Mouse (Mus musculus) cerebellum, adult 9-11 months (tissue): ENCODE data around the gene Tmbim1.
"Not testable (repeated sequence)": the region's sequence is repeated elsewhere in the genome, so short reads cannot be mapped to it uniquely, and the experiment has no call there.

Source experiments
- DNase-seq: peaks from one replicate; pipeline ENCODE4 v3.0.0; 2022

Gene Tmbim1

DNA sequence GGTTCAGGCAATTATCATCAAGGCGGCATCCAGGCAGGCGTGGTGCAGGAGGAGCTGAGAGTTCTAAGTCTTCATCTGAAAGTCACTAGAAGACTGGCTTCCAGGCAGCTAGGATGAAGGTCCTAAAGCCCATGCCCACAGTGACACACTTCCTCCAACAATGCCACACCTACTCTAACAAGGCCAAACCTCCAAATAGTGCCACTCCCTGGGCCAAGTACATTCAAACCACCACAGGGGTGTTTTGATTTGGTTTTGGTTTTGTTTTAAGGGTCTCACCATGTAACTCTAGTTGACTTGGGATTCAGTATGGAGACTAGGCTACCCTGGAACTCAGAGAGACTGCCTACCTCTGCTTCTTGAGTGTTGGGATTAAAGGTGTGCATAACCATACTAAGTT is at the start of gene Tmbim1:
TSS of gene Tmbim1 (minus strand) at position 101 of the 400 bp plus-strand sequence.
- no peak for DNase-seq

DNA sequence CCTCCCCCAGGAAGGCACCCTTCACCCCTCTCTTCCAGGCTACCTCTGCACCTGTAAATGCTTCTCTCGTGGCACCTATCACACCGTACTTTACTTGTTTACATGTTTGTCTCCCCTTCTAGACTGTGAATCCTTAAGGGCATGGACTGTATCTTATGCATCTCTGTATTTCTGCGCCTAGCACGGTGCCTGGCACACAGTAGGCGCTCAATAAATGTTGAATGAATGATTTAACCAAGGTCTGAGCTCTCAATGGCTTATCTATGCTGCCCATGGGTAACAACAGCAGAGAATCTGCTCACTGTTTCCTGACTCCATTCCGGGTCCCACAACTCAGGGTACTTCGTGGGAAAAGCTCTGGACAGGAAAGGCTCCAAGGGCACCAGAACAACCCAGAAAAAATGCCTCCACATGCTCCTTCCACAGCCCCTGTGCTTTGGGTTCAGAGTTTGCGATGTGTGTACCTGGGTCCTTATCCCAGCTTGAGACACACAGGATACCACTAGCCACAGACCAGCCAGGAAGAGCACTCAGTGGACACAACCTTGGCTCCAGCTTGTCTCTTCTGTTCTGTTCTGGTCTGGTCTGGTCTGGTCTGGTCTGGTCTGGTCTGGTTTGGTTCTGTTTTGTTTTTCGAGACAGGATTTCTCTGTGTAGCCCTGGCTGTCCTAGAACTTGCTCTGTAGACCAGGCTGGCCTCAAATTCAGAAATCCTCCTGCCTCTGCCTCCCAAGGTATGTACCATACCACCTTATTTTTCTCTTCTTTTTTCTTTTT is 48.2 kb upstream of the Tmbim1 start:
- no peak for DNase-seq

DNA sequence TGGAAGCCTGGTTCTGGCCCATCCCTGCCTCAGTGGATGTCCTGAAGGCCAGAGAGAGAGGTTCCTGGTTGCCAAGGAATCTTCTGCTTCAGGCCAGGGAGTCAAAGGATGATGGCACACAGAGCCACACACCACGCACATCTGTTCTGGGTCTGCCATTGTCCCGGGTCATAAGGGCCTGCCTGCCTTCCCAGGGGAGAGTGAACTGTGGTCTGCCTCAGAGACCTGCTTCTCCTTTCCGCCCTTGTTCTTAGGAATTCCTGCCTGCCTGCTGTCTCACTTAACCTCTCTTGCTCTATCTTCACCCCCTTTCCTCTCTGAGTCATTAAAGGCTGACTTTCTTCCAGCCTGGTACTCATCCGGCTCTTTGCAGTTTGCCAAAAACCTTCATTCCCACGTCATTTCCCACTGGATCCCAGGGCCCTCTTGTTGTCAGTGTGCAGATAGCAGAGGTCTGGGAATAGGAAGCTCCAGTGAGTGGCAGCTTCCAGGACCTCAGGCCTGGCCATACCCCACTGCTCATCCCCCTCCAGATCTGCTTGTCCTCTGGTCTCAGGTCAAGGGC is 47.2 kb upstream of the Tmbim1 start:
- no peak for DNase-seq

DNA sequence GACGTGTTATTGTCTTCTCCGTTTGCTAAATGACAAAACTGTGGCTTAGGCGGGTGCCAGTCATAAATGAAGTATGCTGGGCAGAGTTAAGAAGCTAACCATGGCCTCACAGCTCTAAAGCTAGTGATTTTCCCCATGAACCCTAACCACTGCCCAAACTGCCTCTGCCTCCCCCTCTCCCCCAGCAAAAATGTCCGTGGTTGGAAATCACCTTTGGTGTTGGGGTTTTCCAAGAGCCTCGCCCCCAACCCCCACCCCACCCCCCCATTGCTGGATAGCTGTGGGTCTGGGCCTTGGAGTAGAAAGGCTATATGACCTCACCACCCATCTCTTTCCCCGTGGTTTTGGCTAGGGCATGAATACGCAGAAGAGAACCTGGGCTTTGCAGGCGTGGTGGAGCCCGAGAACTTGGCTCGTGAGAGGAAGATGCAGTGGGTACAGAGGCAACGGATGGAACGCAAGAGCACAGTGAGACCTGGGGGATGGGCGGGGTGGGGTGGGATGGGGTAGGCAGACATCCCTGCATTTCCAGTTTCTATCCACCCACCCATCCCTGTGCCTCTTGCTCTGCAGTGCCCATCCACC is 45.9 kb upstream of the Tmbim1 start:
- no peak for DNase-seq

DNA sequence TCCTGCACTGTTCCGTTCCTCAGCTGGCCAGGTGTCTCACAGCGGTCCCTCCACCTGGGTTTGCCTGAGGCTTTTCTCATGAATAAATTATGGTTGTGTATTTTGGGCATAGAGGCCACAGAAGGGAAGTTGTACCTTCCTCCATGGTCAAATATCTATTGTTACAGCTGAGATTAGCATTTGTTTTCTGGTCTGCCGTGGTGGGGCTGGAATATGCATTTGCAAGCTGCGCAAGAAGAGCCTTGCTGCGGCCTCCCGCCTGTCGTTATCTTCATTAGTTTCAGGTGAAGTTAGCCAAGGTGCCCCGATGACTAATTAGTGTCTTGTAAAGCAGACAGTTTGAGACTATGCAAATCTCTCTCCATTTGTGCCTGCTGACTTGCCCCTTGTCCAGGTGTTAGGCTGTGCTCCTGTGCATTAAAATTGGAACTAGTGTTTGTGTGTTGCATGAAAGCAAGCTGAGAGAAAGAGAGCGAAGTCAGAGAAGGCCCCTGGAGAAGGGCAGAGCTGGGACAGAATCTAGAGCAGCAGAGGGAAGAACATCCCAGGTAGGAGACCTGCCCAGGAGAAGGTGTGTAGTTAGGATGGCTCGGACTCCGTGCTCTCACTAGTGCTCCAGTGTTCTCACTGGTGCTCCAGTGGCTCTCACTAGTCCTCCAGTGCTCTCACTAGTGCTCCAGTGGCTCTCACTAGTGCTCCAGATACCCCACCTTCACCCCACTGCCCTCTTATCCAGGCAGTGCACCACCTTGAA is 38.9 kb upstream of the Tmbim1 start:
- no peak for DNase-seq

DNA sequence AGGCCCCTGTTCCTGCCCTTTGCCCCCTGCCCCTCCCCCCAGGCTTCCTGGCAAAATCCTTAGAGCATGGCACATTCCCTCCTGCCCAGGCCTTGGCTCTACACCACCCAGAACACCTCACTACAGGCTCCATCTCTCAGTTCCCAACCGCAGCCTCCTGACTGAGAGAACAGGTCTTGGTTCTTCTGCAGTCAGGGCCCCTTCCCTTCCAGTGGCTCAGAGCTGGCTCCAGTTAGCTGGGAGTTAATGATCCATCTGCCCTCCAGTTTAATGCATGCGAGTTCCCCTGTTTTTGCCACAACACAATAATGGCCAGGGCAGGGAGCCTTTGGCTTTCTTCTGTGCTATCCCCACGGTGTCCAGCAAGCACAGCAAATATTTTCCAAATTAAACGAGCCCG is 37.7 kb upstream of the Tmbim1 start:
- DNase-seq: no peak

DNA sequence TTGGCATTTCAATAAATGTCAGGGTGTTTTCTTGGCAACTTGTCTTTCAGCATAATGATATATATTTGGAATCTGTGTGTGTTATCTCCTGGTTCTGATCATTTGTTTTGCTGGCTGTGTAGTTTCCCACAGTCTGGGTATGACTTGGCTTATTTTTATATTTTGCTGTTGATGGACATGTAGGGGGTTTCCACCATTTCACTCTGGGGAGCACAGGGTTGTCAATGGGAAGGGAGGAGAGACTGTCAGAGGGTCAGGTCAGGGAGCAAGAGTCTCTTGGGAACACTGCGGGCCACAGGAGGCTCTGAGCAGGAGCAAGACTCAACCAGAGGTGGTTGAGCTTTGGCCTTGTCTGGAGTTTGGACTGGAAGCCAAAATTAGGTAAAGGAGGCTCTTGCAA is 36.9 kb upstream of the Tmbim1 start:
- DNase-seq: no peak

DNA sequence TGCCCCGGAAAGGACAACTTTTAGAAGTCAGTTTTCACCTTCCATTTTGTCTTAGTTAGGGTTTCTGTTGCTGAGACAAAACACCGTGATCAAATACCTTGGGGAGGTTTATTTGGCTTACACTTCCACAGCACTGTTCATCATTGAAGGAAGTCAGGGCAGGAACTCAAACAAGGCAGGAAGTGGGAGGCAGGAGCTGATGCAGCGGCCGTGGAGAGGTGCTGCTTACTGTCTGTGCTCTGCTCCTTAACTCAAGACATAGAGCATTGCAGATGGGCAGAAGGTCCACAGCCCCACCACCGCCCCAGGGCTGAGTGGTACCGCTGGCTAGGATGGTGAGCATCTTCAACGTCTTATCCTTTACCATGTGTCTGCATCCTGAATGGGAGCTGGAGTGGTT is 36.5 kb upstream of the Tmbim1 start:
- no peak for DNase-seq

DNA sequence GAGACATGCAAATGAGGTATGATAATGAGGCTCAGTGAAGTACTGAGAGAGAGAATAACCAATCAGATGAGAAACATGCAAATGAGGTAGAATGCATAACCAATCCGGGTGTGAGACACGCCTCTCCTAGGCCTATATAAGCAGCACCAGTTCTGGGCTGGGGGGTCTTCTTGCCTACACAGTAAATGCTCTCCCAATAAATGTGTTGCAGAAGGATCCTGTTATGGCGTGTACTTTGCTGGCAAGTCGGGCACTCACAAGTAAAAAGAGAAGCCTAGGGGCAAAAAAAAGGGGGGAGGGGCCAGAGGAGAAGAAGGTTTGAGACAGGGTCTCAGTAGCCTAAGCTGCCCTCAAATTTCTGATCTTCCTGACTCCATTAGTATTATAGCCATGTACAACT is 35.6 kb upstream of the Tmbim1 start:
- DNase-seq: not testable (repeated sequence)

DNA sequence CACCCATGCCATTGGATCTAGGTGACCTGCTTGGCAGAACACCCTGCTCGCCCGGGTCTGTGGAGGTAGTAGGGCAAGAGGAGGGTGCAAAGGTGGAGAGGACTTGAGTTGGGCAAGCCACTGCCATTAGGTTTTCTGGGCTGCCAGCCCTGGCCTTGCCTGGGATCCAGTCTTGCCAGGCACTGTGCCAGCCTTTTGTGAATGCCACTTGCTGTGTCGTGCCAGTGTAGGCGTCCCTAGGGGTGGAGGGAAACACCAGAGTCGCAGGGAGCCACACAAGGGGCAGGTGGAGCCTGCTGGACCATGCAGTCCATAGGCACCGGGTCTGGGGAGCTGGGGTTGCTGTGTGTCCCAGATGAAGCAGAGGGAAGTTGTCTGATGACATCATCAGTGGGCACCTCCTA is 34.9 kb upstream of the Tmbim1 start:
- peak; percentile 56 for DNase-seq

DNA sequence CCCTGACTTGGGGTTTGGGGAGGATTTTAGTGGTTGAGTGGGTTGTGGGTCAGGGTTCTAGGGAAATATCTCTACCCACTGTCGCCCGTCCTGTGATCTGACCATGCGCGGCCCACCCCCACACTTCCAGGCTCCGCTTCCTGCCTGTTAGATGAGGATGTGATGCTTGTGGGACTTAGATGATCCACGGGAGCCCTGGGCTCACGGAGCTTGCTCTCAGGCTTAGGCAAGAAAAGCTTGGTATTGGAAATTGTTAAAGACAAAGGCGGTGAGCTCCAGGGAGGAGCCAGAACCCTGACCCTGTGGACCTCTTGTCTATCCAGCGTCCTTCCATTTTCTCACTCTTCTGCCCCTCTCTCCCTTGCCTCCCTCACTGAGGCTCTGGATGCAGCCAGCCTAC is 34.5 kb upstream of the Tmbim1 start:
- DNase-seq: no peak

DNA sequence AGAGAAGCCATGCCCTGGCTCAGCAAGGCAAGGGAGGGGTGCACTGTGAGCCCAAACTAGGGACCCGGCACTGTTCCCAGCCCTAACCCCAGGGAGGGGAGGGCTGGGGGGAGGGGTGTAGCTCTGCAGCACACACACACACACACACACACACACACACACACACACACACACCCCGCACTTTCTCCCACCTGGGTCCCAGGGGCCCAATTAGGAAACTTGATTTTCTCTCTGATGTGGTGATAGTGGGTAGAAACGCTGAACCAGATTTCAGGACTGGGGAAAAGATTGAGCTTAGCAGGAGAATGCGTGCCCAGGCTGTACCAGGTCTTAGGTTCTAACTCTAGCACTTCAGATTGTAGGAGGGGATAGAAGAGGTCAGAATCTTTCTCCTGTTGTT is 33.2 kb upstream of the Tmbim1 start:
- no peak for DNase-seq

DNA sequence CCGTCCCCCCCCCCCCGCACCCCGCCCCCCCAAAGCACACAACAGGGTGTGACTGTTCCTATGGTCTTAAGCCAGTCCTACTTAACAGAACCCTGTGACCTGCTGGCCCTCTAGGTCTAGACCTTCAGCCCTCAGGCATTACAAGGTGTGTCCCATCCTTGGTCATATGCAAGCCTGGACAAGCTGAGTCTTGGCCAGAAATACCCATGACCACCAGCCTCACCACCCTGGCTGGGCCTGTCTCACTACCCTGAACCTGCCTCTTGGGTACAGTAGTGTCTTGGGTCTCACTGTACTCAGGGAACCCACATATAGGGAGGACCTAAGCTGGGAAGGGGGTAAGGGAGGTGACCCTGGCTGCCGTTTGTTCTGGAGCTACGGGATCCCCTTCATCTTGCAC is 32.6 kb upstream of the Tmbim1 start:
- no peak for DNase-seq

DNA sequence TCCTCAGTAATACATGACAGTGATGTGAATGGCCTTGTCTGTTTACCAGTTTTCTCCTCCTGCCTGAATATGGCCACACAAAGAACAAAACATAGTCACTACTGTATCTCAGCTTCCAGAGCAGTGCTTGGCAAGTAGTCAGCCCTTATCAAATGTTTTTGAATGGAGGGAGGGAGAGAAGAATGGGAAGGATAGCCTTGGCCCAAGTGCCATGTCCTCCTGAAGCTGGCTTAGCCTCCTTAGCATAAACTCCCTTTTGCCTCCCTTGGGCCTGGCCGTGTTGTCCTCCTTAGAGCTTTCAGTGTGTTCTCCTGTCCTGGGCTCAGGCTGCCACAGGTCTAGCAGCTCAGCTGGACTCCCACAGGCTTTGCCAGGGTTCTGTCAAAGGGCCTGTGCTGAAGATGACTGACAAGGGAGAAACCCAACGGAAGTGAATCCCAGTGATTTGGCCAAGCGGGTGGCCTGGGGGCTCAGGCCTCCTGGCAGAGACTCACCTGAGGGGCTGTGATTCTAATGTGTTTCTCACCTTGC is 31.9 kb upstream of the Tmbim1 start:
- DNase-seq: peak; percentile 56

DNA sequence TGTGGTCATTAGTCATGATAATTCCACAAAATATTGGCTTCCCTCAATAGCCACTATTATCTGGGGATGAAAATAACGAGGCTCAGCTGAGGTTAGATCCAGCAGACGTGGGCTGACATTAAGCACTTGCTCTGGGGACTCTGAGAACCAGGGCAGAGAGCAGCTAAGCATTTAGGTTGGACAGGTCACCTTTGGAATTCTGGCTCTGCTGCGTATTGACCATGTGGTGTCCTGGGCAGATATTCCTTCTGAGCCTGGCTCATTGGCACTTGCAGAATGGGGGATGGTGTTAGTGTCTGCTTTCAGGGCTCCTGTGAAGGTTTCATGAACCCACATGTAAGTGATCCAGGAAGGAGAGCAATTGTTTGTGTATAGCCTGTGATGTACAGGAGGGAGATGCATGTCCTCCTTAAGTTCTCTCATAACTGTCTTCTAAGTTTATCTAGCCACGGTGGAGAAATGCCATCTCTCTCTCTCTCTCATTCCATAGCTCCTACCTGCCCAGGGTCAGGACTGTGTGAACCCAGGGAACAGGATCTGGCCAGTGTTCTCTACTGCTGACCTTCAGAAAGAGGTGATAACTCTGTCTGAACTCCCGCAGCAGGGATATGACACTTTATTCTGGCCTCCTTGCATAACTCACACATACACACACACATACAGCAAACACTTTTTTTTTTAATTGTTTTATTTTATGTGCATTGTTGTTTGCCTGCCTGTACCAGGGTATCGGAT is 30.2 kb upstream of the Tmbim1 start:
- peak; percentile 65 for DNase-seq

DNA sequence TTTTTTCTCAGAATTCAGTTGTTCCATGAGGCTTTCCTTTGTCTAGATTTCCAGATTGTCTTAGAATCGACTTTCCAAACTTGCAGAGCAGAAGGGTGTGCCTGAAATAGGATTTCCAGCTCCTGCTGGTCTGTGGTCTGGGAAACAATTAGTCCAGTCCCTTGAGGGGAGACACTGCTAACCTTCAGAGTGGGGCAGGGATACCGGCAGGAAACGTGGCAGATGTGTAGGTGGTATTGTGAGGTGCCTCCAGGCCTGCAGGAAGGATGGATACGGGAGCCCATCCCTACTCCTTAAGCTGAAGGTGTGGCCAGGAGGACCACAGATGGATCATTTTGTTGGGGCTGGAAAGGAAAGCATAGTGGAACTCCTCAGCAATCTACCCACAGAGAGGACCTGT is 29.6 kb upstream of the Tmbim1 start:
- no peak for DNase-seq

DNA sequence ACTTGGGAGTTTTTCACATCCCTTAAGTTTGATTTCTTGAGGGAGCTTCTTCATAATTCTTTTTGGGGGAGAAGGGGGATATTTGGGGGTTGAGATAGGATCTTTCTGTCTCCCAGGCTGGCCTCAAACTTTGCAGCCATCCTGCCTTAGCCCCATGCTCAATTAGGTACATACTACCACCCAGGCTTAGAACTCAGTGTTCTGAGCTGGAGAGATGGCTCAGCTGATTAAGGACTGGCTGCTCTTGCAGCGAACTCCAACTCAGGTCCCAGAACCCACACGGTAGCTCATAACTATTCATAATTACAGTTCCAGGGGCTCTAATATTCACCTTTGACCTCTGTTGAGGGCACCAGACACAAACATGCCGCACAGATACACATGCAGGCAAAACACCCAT is 29.2 kb upstream of the Tmbim1 start:
- no peak for DNase-seq

DNA sequence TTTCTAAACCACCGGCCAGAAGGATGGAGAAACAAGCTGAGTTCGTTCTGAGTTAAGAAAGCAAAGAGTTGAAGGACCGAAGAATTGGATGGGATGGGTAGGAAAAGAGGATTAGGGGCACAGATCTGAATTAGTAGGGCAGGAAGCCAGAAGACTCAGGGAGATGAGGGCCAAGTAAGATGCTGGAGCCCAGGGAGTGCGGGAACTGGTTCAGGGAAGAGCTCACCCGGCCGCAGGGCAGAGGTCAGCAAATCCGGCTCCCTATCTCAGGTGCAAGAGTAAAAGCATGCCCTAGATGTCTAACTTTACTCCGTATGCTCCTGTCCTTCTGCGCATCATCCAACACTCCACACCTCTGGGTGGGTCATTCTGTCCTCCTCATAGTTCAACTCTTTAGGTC is 27.5 kb upstream of the Tmbim1 start:
- DNase-seq: peak; percentile 68

DNA sequence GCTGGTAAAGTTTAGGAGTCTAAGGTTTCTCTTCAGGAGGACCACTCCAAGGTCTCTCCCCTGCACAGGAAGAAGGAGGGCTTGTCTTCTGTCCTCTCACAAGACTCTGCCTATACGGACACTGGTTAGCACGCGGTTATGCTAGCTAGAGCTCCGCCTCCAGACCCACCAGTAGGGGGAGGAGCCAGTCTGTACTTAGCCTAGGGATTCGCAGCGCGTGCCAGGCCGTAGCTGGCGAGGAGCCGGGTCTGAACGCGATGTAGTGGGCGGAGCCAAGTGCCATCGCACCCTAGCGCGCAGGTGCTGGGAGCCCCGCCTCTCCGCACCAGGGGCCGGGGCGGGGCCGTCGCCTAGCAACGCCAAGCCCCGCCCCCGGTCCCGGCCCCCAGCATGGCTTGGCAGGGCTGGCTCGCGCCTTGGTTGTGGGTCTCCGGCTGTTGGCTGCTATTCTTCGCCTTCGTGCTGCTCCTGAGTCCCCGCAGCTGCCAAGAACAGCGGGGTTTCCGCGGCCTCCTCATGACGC is 26.9 kb upstream of the Tmbim1 start:
- DNase-seq: peak; percentile 95

DNA sequence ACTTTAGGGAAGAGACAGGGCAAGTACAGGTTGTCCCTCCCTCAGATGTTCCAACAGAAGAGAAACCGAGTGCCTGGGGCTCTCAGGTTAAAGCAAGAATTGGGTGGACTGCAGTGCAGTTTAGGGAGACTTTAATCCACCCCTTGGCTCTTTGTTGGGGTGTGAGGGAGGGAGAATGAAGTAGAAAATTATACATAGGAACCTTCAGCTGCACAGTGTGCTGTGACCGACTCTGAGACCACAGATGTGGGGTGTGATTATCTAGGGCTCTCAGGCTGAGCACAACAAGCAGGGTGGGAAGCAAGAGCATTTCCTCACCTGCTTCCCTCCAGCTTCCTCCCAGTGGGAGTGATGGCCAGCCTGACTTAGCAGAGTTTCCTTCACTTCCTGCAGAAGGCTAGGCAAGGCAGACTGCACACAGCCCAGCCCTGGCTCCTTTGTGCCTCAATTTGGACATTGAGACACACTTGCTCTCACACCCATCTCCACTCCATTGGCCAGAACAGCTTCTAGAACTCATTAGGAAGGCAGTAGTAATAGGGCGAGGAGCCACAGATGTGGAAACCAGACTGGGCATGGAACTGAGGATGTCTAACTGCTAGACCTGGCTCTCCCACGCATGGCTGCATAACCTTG is 25.7 kb upstream of the Tmbim1 start:
- peak; percentile 39 for DNase-seq

DNA sequence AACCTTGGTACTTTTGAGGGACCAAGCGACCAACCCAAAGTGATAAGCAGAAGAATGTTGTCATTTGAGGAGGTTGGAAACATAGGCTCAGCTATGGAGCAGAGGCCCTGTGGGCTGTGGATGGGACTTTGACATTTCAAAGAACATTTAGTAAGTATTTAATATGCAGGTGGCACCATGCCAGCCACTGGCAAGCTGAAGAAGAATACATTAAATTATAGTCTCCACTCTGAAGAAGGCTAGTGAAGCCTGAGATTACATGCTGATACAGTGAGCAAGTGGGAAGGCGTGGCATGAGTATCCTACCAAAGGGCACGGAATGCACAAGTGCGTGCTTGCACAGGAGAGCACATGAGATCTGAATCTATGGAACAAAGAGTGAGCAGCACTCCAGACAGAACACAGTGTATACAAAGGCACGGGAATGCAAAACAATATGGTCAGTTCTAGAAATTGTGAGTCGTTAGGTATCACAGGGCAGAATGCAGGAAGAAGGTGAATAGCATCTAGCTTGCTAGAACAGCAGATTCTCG is 24.5 kb upstream of the Tmbim1 start:
- no peak for DNase-seq

DNA sequence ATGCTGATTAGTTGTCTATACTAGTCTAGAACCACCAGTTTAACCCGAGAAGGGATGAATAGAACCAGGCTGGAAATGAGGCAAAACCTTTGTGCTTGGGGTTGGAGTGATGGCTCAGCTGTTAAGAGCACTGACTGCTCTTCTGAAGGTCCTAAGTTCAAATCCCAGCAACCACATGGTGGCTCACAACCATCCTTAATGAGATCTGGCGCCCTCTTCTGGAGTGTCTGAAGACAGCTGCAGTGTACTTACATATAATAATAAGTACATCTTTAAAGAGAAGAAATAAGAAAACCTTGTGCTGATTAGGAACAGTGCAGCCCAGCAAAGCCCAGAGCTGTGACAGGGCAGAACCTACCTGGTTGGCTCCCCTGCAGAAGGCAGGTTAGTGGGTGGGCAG is 21.5 kb upstream of the Tmbim1 start:
- DNase-seq: not testable (repeated sequence)
